Mouse (Mus musculus): ENCODE measurements around the gene Asb18.

GRCm38 (mm10) chr1:89923642-89924020 is 90.8 kb downstream of the Asb18 start:
- TF ChIP-seq POLR2A (IDR thresholded peaks at IDR 0.05; ENCODE audit: control insufficient read depth, extremely low read depth, insufficient read depth, low read length, poor library complexity) (no peak), CTCF (IDR thresholded peaks at IDR 0.05; ENCODE audit: borderline replicate concordance, control insufficient read depth, extremely low read depth, insufficient read depth, low read length, poor library complexity) (no peak)
